Mouse (Mus musculus) layer of hippocampus, postnatal 25 days (tissue): ENCODE measurements around the gene Pam16. TPM values are rescaled to one million over a fixed set of nuclear protein-coding genes. Genes with fewer than 3 reads are reported as not detected.

Experiments used
- DNase-seq, 2 experiments: peaks; one replicate each; pipeline ENCODE4 v3.0.0; 2022; ENCODE audit warnings: mixed read lengths in 2 of 2, low spot score in 1 of 2; ENCODE audit errors: extremely low spot score in 1 of 2
- total RNA-seq, 2 experiments: library from RNA; stranded (reverse); gene quantifications; 2 replicates each; pipeline ENCODE4 v1.2.3; 2021

The Pam16 gene
- total RNA-seq, 2 experiments from 2014 or later, result 76.3 to 82.6 TPM

DNA sequence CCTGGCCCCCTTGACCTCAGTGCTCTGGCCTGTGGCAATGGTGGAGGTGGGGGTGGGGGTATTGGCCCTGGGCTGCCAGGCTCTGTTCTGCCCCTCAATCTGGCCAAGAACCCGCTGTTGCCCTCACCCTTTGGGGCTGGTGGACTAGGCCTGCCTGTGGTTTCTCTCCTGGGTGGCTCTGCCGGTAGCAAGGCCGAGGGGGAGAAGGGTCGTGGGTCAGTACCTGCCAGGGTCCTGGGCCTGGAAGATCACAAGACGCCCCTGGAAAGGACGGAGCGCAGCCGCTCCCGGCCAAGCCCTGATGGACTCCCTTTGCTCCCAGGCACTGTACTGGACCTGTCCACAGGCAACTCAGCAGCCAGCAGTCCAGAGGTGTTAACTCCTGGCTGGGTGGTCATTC, 11.1 kb downstream of the Pam16 start:
- DNase-seq, result no peak

DNA sequence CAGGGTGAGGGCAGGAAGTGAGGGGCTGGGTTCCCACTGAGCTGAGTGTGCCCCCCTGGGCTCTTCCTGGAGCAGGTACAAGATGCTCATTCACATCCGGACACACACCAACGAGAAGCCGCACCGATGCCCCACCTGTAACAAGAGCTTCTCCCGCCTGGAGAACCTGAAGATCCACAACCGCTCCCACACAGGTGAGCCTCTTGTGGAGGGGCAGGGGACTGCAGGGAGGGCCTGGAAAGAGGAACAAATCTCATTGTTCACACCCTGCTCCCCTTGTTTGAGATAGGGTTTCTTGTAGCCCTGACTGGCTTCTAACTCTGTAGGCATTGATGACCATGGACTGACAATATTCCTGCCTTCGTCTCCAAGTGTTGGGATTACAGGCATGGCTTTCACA, 13.1 kb downstream of the Pam16 start:
- no peak for DNase-seq

DNA sequence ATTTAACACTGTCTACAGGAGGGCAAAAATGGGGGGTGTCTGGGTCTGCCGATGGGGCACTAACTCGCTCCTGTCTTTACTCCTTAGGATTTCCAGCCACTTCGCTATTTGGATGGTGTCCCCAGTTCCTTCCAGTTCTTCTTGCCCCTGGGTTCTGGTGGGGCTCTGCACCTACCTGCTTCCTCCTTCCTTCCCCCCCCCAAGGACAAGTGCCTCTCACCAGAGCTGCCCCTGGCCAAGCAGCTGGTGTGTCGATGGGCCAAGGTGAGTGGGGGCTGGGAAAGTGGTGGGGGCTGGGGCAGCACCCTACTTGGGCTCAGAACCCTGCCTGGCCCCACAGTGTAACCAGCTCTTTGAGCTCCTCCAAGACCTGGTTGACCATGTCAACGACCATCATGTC, 13.6 kb downstream of the Pam16 start:
- no peak for DNase-seq

DNA sequence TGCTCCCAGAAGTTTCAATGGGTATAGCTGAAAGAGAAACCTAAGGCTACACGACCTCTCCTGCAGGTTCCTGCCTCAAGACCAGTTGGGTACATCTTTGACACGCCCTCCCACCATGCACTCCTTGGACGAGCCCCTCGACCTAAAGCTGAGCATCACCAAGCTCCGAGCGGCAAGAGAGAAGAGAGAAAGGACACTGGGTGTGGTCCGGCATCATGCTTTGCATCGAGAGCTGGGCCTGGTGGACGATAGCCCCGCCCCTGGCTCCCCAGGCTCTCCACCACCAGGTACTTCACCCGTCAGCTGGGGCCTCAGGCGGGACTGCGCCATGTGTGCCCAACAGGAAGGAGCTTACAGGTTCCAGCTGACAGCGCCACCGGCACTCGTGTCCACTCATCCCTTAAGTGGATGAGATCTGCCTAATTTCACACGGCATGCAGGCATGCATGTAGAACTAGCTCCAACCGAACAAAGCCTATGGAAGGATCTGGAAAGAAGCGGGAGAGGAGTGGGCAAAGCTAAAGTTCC, 16.2 kb downstream of the Pam16 start:
- DNase-seq, result no peak

DNA sequence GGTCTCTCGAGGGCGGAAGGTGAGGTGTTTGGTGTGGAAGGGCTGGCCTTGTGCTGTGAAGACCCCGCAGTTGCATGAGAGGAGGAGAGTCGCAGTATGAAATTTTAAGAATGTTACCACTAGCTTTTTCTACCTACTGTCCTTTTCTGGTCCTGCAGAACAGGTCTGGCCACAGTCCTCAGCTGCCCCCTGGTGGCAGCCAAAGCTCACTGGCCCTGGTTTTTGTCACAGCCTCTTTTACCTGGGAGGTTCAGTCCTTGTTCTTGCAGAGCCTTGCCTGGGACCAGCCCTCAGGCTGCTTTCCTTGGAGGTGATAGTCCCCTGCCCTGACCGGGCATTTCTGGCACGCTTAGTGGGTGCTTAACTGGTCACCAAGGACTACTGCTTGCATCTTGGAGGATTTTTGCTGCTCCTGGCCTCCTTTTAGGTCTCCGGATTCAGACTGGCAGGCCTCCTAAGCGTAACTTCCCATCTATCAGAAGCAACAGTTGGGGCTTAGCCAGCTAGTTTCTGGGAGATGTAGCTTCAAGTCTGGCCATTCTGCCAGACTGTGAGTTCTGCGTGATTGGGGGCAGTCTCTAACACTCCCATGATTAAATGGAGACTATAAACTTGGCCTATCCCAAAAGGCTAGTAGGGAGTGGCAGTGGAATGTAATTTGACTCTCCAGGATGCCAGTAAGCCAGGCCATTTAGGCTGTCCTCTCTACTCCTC, 16.8 kb downstream of the Pam16 start:
- DNase-seq, result peak; percentile 65 to 71

DNA sequence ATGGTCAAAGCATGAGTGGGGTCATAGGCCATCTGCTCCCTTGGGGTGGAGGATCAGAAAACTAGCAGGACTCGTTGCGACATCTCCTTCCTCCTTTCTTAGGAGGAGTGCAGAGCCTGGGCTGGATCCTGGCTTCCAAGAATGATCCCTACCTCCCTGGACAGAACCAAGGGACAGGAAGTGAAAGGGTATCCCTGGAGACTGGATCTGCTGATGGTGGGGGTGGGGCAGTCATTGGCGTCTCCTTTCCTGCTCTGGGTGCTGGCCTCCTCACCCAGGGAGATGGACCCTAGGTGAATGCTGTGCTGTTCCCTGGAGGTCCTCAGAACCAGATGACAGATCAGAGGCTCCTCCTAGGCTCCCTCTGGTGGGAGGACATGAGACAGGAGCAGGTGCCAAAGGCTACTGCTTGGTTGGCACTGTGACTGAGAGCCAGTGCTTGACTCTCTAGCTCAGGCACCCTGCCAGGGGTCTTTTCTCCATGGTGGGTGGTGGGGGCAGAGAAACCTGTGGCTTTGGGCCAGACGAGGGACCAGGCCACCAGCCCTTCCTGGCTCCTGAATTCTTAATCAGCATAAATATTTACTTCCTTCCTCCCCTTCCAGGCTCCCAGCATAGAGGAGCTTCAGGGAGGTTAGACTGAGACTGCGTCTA, 18.2 kb downstream of the Pam16 start:
- DNase-seq, result peak in 1 of 2 experiments; percentile 38

DNA sequence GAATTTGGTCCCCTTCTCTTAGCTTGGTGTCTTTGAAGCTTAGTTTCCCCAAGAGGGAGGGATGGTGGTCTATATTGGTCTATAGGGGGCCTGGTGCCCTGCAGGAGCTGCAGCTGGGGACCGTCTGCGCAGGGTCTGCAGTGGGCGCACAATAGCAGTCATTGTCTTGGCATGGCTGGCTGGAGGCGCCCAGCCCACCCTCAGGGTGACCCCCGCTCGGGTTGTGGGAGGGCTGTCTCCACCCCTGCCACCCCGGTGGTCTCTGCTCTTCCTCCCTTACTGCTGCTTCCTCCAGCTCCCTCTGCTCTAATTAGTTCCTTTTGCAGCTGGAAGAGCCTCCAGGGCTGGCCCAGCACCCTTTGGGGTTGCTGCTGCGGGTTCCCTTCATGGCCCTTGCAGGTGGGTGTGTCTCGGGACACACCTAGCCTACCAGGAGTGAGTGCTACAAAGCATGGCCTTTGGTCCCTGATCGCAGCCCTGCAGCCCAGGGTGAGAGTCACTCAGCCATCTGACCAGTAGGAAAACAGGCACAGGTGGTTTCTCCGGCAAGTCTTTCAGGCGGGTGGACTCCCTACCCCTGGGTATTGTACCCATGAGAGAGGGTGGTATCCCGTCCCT, 19.2 kb downstream of the Pam16 start:
- no peak for DNase-seq

DNA sequence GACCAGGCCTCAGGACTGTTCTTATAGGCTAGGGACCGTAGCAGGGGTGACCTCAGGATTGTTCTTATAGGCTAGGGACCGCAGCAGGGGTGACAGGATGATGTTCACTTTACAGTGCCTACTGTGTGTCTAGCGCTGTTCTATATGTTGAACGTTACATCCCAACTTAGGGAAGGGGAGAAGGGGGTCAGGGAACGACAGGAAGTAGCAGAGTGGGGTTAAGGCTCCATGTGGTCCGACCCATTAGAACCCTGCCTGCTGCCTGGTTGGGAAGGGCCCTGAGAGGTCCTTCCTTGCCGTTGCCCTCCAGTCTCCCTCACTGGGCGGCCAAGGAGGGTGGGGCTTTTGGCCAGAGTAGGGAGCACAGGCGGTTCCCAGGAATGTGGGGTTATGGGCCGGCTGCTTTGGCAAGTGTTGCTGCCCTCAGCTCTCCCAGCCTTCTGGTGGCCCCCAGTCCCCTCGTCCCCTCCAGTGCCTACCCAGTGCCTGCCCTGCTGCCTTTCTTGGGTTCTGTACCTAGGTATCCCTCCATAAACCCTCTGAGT, 20.4 kb downstream of the Pam16 start:
- DNase-seq, result no peak

DNA sequence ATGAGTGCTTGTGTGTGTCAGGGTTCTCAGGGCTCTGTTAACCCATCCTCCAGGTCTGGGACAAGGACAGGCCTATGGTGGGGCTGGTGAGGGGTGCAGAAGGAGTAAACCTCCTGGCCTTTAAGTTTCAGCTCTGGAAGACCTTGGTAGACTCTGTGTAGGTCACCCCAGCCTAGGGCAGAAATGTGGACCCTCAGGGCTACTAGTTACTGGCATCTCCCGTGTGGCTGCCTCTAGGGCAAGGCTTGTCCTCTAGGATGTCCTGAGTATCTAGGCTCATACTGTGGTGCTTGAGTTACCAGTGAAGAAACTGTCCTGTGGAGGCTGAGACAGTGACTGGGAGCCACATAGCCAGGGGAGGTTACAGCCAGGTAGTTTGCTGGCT, 21.3 kb downstream of the Pam16 start:
- DNase-seq, result no peak

DNA sequence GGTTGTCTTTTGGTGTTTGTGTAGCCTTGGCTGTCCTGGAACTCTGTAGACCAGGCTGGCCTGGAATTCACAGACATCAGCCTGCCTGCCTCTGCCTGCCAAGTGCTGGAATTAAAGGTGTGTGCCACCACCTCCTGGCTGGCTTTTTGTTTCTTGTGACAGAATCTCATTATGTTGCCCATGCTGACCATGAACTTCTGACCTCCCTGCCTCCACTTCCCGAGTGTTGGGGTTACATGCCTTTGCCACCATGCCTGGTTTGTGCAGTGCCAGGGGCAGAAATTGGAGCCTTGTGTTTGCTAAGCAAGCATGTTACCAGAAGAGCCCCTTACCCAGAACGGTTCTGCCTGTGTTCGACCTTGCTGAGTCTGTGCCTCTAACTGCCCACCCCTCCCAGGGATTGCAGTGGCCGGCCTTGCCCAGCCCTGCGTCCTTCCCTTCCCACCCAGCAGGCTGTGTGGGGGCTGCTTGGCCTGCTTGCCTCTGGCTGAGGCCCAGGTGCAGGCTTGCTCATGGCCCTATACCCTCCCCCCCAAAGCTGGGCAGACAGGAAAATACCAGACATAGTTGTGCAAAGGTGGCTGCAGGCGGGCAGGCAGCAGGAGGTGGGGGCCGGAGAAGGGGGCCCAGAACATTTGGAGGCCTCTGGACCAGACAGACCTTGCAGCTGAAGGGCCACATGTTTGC, 21.9 kb downstream of the Pam16 start:
- DNase-seq, result no peak

DNA sequence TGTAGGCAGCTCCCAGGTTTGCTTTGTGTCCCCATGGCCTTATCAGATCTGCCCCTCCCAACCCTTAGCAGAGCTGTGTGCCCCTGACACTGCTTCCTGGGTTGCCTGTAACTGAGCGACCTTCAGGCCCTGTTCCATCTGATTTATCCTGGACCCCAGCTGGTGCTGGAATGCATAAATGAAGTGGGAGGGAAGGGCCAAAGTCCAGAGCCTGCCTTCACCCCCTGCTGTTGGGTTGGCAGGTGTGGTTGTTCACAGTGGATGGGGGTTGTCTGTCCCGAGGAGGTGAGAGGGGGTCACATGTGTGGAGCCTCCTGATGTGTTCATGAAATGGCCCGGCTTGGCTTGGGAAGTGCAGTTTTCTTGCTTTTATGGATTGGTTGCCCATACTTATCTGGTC, 22.6 kb downstream of the Pam16 start:
- no peak for DNase-seq

DNA sequence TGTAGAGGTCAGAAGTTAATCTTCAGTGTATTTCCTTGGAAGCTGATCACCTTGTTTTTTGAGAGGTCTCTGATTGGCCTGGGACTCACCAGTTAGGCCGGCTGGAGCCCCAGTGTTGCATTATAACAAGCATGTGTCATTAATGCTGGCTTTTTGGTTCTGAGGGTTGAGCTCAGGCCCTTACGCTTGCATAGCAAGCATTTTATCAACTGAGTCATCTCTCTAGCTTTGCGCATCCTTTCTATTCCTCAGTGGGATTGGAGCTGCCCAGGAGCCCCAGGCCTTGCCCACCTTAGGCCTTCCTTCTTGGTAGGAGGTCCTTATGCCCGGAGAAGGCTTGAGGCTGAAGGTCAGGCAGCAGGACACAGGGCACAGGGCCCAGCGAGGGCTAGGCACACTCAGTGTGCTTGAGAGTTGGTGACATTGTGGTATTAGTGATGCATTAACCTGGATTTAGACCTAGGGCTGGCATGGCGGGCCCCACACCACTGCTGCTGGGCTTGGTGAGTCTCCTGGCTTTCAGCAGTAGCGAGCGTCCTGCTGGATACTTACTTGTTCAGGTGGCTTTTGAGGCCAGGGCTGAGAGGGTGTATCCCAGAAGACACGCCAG, 24.0 kb downstream of the Pam16 start:
- no peak for DNase-seq

DNA sequence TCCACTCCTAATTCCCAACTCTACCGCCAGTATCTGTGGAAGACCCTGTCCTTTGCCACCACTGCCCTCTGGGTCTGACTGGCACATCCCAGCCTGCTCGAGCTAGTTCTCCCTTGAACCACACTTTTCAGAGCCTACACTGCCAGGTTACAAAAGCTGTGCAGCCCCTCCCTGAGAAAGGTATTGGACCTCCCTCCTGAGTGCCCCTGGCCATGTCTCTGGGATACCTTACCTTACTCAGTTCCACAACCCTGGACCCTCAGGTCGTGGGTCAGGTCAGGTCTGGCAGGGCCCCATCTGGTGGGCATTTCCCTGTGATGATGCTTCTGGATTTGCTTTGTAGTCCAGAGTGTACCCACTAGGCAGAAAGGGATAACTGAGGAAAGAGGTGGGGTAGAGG, 25.2 kb downstream of the Pam16 start:
- no peak for DNase-seq

DNA sequence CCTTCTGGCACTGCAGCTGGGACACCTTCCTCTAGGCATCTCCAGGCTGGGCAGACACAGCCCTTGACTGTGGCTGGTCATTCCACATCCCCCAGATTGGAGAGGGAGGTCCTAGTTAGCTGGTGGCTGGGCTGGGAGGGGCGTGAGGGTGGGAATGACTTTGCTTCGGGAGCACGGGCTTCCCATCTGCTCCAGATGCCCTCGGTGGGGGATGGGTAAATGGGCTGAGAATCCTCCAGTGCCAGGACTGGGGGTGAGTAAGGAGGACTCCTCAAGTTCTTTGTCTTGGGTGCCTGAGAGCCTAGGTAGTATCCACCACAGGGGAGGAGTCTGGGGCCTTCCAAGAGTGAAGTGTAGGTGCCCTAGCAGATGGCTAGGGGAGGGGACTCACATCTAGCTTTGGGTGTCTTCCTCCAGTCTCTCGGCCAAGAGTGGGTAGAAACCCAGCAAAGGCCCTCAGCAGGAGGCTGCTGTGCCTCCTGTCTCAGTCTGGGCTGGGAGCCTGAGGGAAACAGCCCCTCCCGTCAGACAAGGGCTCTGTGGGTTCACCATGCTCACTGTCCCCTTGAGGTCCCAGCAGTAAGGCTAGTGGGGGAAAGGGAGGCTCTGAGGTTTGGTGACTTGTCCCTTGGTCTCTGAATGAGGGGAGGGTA, 25.8 kb downstream of the Pam16 start:
- DNase-seq, result no peak

DNA sequence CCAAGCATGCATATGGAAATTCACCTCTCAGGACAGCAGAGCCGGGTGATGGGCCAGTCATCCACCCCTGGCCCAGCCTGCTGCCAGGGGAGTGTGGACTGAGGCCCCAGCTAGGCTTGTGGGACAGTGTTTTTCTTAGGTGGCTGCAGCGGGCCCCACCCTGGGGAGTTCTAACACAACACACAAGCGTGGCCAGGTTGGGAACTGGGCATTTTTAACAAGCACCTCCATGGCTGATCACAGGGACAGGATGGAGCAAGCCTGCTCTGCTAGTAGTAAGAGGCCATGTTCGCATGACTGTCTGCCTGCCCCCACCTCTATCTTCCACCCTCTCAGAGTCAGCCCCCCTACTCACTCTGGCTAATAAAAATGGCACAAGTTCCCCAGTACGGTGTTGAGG, 26.7 kb downstream of the Pam16 start:
- no peak for DNase-seq

DNA sequence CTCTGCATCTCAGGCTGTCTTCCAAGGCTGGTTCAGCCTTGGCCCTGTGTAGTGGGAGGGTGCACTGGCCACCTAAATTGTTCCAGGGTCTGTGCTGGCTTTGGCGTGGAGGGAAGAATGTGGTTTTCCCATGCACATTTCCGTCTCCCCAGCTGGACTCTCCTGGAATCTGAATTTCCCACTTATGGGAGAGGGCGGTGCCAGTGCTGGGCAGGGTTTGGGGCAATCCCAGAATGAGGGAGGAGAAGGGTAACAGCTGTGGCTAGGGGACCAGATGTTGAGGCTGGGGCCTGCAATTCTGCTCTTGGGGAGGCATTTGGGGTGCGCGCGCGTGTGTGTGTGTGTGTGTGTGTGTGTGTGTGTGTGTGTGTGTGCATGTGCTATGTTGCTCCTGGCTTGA, 27.5 kb downstream of the Pam16 start:
- DNase-seq, result no peak

DNA sequence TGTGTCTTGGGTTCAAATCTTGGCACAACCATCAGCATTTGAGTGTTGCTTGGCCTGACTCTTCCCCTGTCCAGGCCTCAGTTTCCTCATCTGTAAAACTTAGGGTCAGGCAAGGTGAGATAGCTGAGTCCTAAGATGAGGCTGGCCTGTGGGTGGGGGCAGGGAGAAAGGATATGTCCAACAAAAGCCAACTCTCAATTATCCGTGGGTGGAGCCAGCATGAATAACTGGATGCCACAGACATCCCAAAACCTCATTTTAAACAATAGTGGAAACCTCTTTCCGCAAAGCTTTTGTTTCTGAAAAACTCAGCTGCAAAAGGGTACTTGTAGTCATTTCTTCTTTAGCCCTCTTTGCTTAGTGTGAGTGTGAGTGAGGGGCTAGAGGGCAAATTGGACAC, 28.0 kb downstream of the Pam16 start:
- no peak for DNase-seq

DNA sequence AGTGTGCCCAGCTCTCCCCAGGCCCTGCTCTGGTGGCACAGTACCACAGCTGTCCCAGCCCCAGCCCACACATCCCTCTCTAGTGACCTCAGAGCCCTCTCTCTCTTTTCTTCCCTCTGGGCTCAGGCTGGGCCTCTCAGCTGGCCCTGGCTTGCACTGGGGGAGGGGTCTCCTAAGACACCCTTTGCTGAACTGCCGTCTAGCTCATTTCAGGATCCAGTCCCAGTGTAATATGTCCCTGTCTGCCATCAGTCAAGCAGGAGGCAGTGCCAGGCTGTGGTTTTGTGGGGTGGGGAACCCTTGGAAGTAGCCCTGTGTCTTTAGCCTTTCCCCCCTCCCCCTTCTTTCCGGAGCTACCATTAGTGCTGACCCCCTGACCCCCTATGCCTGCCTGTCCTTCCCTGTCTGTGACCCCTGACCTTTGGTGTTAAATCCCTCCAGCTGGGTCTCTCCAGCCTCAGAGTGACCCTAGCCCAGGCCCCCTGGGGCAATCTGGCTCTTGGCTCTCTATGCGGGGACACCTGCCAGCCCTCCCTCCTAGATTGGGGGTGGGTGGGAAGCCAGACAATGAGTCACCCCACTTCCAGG, 28.6 kb downstream of the Pam16 start:
- no peak for DNase-seq

DNA sequence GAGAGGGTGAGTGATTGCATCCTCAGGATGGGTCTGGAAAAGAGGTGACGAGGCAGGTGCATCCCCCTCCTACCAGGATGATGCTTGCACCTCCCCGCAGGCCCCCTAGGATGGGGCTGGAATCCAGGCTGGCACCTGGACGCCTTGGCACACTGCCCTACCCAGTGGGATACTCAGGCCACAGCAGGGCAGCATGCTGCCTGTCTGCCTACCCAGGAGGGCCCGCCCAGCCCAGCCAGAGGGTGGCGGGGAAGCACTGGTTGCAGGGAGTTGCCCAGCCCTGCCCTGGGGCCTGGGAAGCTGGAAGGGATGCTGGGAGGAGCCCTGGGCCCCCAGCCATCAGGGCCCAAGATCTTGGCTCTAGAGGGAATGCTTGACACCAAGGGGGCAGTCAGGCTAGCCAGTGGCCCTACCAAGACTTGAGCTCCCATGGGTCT, 29.2 kb downstream of the Pam16 start:
- DNase-seq, result no peak
